Mouse (Mus musculus) heart, embryonic 10.5 days (tissue): Measurements from ENCODE around the gene Ipo4. TPM values are rescaled to one million over a fixed set of nuclear protein-coding genes. Genes with fewer than 3 reads are reported as not detected.

Experiments used
- DNase-seq: peaks from one replicate; pipeline ENCODE4 v3.0.0-alpha.2; 2017; ENCODE audit warnings: low spot score
- H3K27ac ChIP-seq: fragments of 300-500 bp; sonication (generic); 2 replicates; pipeline ENCODE4 v1.5.1; 2016; ENCODE audit warnings: mild to moderate bottlenecking
- H3K27me3 ChIP-seq: fragments of 300-500 bp; sonication (generic); 2 replicates; pipeline ENCODE4 v1.6.1; 2016; ENCODE audit warnings: mild to moderate bottlenecking; ENCODE audit not compliant: poor library complexity, insufficient read depth, severe bottlenecking
- H3K36me3 ChIP-seq: fragments of 300-500 bp; sonication (generic); 2 replicates; pipeline ENCODE4 v1.6.1; 2016; ENCODE audit warnings: mild to moderate bottlenecking, moderate library complexity
- H3K4me1 ChIP-seq: fragments of 300-500 bp; sonication (generic); 2 replicates; pipeline ENCODE4 v1.6.1; 2016; ENCODE audit warnings: mild to moderate bottlenecking
- H3K4me3 ChIP-seq: fragments of 300-500 bp; sonication (generic); 2 replicates; pipeline ENCODE4 v1.5.1; 2016; ENCODE audit warnings: mild to moderate bottlenecking, moderate library complexity
- H3K9me3 ChIP-seq: fragments of 300-500 bp; sonication (generic); 2 replicates; pipeline ENCODE4 v1.6.1; 2016; ENCODE audit warnings: mild to moderate bottlenecking, moderate library complexity
- WGBS: fragments of 180-500 bp; shearing (Covaris S2); methylation state at CpG from one replicate; pipeline ENCODE4 v1.1.7; 2016; 5-methylcytosine and 5-hydroxymethylcytosine counted together
- polyA plus RNA-seq: library from polyadenylated mRNA; unstranded; fragments of >200 nt; fragmentation: Nextera tagmentation; extraction: Ambion mirVana; gene quantifications from 2 replicates; pipeline ENCODE4 v1.2.1, GENCODE M21; 2016

The Ipo4 gene
- polyA plus RNA-seq, result 103 and 108 TPM in 2 replicates

GRCm38 (mm10) chr14:55635523-55636007 is at the start of gene Ipo4:
Gene Ipo4 (minus strand): TSS chr14:55635957.
- peaks cover 22% of the 10 kb centered on the region for H3K4me1 ChIP-seq
- DNase-seq, result peak; percentile 97
- 1% methylated on average over 33 of the region's 33 CpGs for WGBS
- H3K9me3 ChIP-seq, result no peaks in the 10 kb centered on the region
- H3K36me3 ChIP-seq, result peaks cover 84% of the 10 kb centered on the region
- peak within 1 kb of the TSS; percentile 84 for H3K4me3 ChIP-seq
- peak within 1 kb of the TSS; percentile 88 for H3K27ac ChIP-seq
- H3K27me3 ChIP-seq, result no peaks in the 10 kb centered on the region

- Histone ChIP-seq H3K27me3 (no peaks in the 10 kb centered on the region), H3K4me3 (peak overlapping the region; percentile 92), H3K36me3 (peaks cover 32% of the 10 kb centered on the region), H3K4me1 (peaks cover 9% of the 10 kb centered on the region), H3K9me3 (no peaks in the 10 kb centered on the region), H3K27ac (peak overlapping the region; percentile 93)
- DNase-seq, result no peak
- WGBS, result 21% methylated on average over 3 of the region's 3 CpGs
Measured at GRCm38 (mm10) chr14:55682118-55682493, 46.3 kb upstream of the Ipo4 start.

- Histone ChIP-seq H3K9me3 (no peaks in the 10 kb centered on the region), H3K27me3 (no peaks in the 10 kb centered on the region), H3K4me1 (peaks cover 9% of the 10 kb centered on the region), H3K36me3 (peaks cover 38% of the 10 kb centered on the region), H3K4me3 (peak within 1 kb of the TSS; percentile 92), H3K27ac (peak within 1 kb of the TSS; percentile 93)
- peak; percentile 97 for DNase-seq
- WGBS, result under 1% methylated on average over 66 of the region's 66 CpGs
Measured at GRCm38 (mm10) chr14:55681160-55682117, 45.7 kb upstream of the Ipo4 start, which contains the start of gene Tinf2. Gene Tinf2 (minus strand): TSS chr14:55681820.

- H3K36me3 ChIP-seq, result peaks cover 57% of the 10 kb centered on the region
- no peak for DNase-seq
- no peaks in the 10 kb centered on the region for H3K9me3 ChIP-seq
- H3K27ac ChIP-seq, result no peak overlapping the region
- peaks cover 12% of the 10 kb centered on the region for H3K4me1 ChIP-seq
- 85% methylated on average over 4 of the region's 4 CpGs for WGBS
- no peak overlapping the region for H3K4me3 ChIP-seq
- no peaks in the 10 kb centered on the region for H3K27me3 ChIP-seq
Measured at GRCm38 (mm10) chr14:55677615-55678014, 41.9 kb upstream of the Ipo4 start.

- Histone ChIP-seq H3K36me3 (peaks cover 39% of the 10 kb centered on the region), H3K4me3 (peak overlapping the region; percentile 83), H3K27ac (peak overlapping the region; percentile 98), H3K27me3 (no peaks in the 10 kb centered on the region), H3K4me1 (peaks cover 20% of the 10 kb centered on the region), H3K9me3 (no peaks in the 10 kb centered on the region)
- DNase-seq, result no peak
- WGBS, result 75% methylated on average over 7 of the region's 7 CpGs
Measured at GRCm38 (mm10) chr14:55672741-55673060, 36.9 kb upstream of the Ipo4 start.

- Histone ChIP-seq H3K27ac (peak within 1 kb of the TSS; percentile 98), H3K27me3 (no peaks in the 10 kb centered on the region), H3K4me3 (peak within 1 kb of the TSS; percentile 83), H3K9me3 (no peaks in the 10 kb centered on the region), H3K36me3 (peaks cover 33% of the 10 kb centered on the region), H3K4me1 (peaks cover 20% of the 10 kb centered on the region)
- peak; percentile 99 for DNase-seq
- WGBS, result 1% methylated on average over 38 of the region's 38 CpGs
Measured at GRCm38 (mm10) chr14:55671833-55672740, 36.3 kb upstream of the Ipo4 start, which contains the start of the genes Gmpr2 and Nedd8. Gene Gmpr2 (plus strand): TSS chr14:55671941. Gene Nedd8 (minus strand): TSS chr14:55672124.

GRCm38 (mm10) chr14:55671486-55671832 is 35.7 kb upstream of the Ipo4 start:
- 0% methylated on average over 12 of the region's 12 CpGs for WGBS
- H3K27ac ChIP-seq, result peak overlapping the region; percentile 98
- no peak for DNase-seq

GRCm38 (mm10) chr14:55660636-55661035 is 24.9 kb upstream of the Ipo4 start:
- DNase-seq, result no peak
- peaks cover 44% of the 10 kb centered on the region for H3K36me3 ChIP-seq
- no peak overlapping the region for H3K27ac ChIP-seq
- no peaks in the 10 kb centered on the region for H3K27me3 ChIP-seq
- peak overlapping the region; percentile 80 for H3K4me3 ChIP-seq
- peaks cover 12% of the 10 kb centered on the region; the same call in 1 of the 2 replicates for H3K4me1 ChIP-seq
- WGBS, result 50% methylated on average over 2 of the region's 2 CpGs
- H3K9me3 ChIP-seq, result no peaks in the 10 kb centered on the region

More at GRCm38 (mm10) chr14:55671486-55671832, 35.7 kb upstream of the Ipo4 start:
- no peaks in the 10 kb centered on the region for H3K27me3 ChIP-seq
- peaks cover 20% of the 10 kb centered on the region for H3K4me1 ChIP-seq
- peak overlapping the region; percentile 83 for H3K4me3 ChIP-seq
- H3K36me3 ChIP-seq, result peaks cover 31% of the 10 kb centered on the region
- H3K9me3 ChIP-seq, result no peaks in the 10 kb centered on the region

- H3K27me3 ChIP-seq, result no peaks in the 10 kb centered on the region
- peaks cover 12% of the 10 kb centered on the region; the same call in 1 of the 2 replicates for H3K4me1 ChIP-seq
- DNase-seq, result peak; percentile 92
- peaks cover 42% of the 10 kb centered on the region for H3K36me3 ChIP-seq
- H3K27ac ChIP-seq, result peak within 1 kb of the TSS; percentile 92
- H3K9me3 ChIP-seq, result no peaks in the 10 kb centered on the region
- WGBS, result under 1% methylated on average over 39 of the region's 39 CpGs
- H3K4me3 ChIP-seq, result peak within 1 kb of the TSS; percentile 80
Measured at GRCm38 (mm10) chr14:55659960-55660573, 24.3 kb upstream of the Ipo4 start, which contains the start of gene Mdp1. Gene Mdp1 (minus strand): TSS chr14:55660508.

GRCm38 (mm10) chr14:55658011-55658410 is 22.3 kb upstream of the Ipo4 start:
- no peaks in the 10 kb centered on the region for H3K9me3 ChIP-seq
- no peaks in the 10 kb centered on the region for H3K27me3 ChIP-seq
- peak overlapping the region; percentile 80 for H3K27ac ChIP-seq
- peaks cover 12% of the 10 kb centered on the region; the same call in 1 of the 2 replicates for H3K4me1 ChIP-seq
- H3K36me3 ChIP-seq, result peaks cover 32% of the 10 kb centered on the region
- no peak for DNase-seq
- 87% methylated on average over 5 of the region's 5 CpGs for WGBS
- H3K4me3 ChIP-seq, result no peak overlapping the region

- Histone ChIP-seq H3K4me1 (peaks cover 12% of the 10 kb centered on the region; the same call in 1 of the 2 replicates), H3K9me3 (no peaks in the 10 kb centered on the region), H3K27me3 (no peaks in the 10 kb centered on the region), H3K4me3 (peak overlapping the region; percentile 12; the same call in 1 of the 2 replicates), H3K36me3 (peaks cover 22% of the 10 kb centered on the region), H3K27ac (peak overlapping the region; percentile 80)
- WGBS, result 60% methylated on average over 3 of the region's 3 CpGs
- DNase-seq, result no peak
Measured at GRCm38 (mm10) chr14:55656935-55657334, 21.2 kb upstream of the Ipo4 start.

- 72% methylated on average over 7 of the region's 7 CpGs for WGBS
- no peaks in the 10 kb centered on the region for H3K27me3 ChIP-seq
- H3K27ac ChIP-seq, result no peak overlapping the region
- no peak for DNase-seq
- H3K4me1 ChIP-seq, result no peaks in the 10 kb centered on the region
- H3K4me3 ChIP-seq, result no peak overlapping the region
- H3K36me3 ChIP-seq, result peaks cover 7% of the 10 kb centered on the region
- H3K9me3 ChIP-seq, result no peaks in the 10 kb centered on the region
Measured at GRCm38 (mm10) chr14:55651528-55651927, 15.8 kb upstream of the Ipo4 start.
